Mouse (Mus musculus) thymus, postnatal 10 days (tissue): ENCODE data around the gene Hnrnpa3.
"Not testable (repeated sequence)": the region's sequence is repeated elsewhere in the genome, so short reads cannot be mapped to it uniquely, and the experiment has no call there.

Source experiments
- DNase-seq, 2 experiments: peaks; one replicate each; pipeline ENCODE4 v3.0.0; 2021; ENCODE audit warnings: low spot score in 2 of 2

Hnrnpa3 gene

GRCm38 (mm10) chr2:75637055-75637304 is 22.1 kb upstream of the Hnrnpa3 start:
- not testable (repeated sequence) for DNase-seq

- DNase-seq = no peak
Measured at GRCm38 (mm10) chr2:75637361-75637760, 21.7 kb upstream of the Hnrnpa3 start.

GRCm38 (mm10) chr2:75637822-75638221 is 21.2 kb upstream of the Hnrnpa3 start:
- DNase-seq = not testable (repeated sequence)

- DNase-seq = not testable (repeated sequence)
Measured at GRCm38 (mm10) chr2:75639535-75639934, 19.5 kb upstream of the Hnrnpa3 start.

GRCm38 (mm10) chr2:75642312-75642711 is 16.7 kb upstream of the Hnrnpa3 start:
- not testable (repeated sequence) for DNase-seq

GRCm38 (mm10) chr2:75642795-75643550 is 16.1 kb upstream of the Hnrnpa3 start:
- no peak for DNase-seq

- no peak for DNase-seq
Measured at GRCm38 (mm10) chr2:75643950-75644349, 15.1 kb upstream of the Hnrnpa3 start.

- no peak for DNase-seq
Measured at GRCm38 (mm10) chr2:75645251-75645650, 13.8 kb upstream of the Hnrnpa3 start.

GRCm38 (mm10) chr2:75650437-75650836 is 8.6 kb upstream of the Hnrnpa3 start:
- no peak for DNase-seq

GRCm38 (mm10) chr2:75653150-75653549 is 5.9 kb upstream of the Hnrnpa3 start:
- no peak for DNase-seq

GRCm38 (mm10) chr2:75654679-75655078 is 4.4 kb upstream of the Hnrnpa3 start:
- no peak for DNase-seq

GRCm38 (mm10) chr2:75656924-75657323 is 2.1 kb upstream of the Hnrnpa3 start:
- DNase-seq = no peak

- peak in 1 of 2 experiments; percentile 25 for DNase-seq
Measured at GRCm38 (mm10) chr2:75657907-75658691, 962 bp upstream of the Hnrnpa3 start.

GRCm38 (mm10) chr2:75659629-75659960 is 534 bp downstream of the Hnrnpa3 start:
- peak; percentile 90 to 96 for DNase-seq

GRCm38 (mm10) chr2:75660255-75660948 is 1.3 kb downstream of the Hnrnpa3 start:
- DNase-seq = no peak

GRCm38 (mm10) chr2:75661106-75661505 is 2.0 kb downstream of the Hnrnpa3 start:
- no peak for DNase-seq

GRCm38 (mm10) chr2:75669491-75670445 is 10.7 kb downstream of the Hnrnpa3 start:
- DNase-seq = no peak

- DNase-seq = no peak
Measured at GRCm38 (mm10) chr2:75670446-75671336, 11.6 kb downstream of the Hnrnpa3 start.

- no peak for DNase-seq
Measured at GRCm38 (mm10) chr2:75671337-75671660, 12.2 kb downstream of the Hnrnpa3 start.

- no peak for DNase-seq
Measured at GRCm38 (mm10) chr2:75672561-75672960, 13.5 kb downstream of the Hnrnpa3 start.

- DNase-seq = no peak
Measured at GRCm38 (mm10) chr2:75676567-75676966, 17.5 kb downstream of the Hnrnpa3 start.
